Mouse (Mus musculus) cerebellum, adult 2 months (tissue): ENCODE results near the gene Tfap2e.

Experiments used
- CTCF ChIP-seq: fragments of 200-500 bp; IDR thresholded peaks from 2 replicates; pipeline ENCODE4 v1.5.1; 2011; ENCODE audit warnings: low read depth, mild to moderate bottlenecking, control low read depth, low read length, moderate library complexity, borderline replicate concordance; ENCODE audit not compliant: insufficient read depth
- POLR2A ChIP-seq: fragments of 200-500 bp; IDR thresholded peaks from 2 replicates; pipeline ENCODE4 v1.6.1; 2011; ENCODE audit warnings: low read length, control low read depth, borderline replicate concordance; ENCODE audit not compliant: insufficient read depth

DNA sequence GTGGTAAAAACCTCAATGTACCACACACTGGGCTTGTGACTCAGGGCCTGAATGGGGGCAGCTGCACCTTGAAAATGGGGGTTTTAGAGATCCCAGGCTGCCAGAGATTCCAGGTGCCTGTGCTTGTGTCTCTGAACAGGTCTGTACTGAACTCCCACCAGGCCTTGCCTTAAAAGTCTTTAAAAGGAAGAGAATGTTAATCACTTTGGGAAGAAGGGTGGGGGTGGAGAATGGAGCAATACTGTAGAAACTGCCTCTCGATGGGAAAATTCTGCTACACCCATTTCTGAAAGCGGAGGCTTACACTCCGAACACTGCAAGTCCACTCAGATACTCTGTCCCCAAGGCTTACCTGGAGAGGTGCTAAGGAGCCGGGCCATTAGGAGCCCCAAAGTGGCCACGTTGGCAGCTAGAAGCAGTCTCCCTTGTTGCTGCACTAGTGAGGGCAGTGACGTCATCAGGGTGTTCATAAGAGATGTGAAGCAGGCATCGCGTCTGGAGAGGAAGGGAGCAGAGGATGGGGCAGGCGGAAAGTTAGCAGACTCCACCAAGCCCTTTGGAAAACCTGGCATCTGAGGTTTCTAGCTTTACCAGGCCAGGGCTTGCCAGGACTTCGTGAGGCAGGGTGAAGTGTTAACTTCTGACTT is 10.3 kb upstream of the Tfap2e start:
- TF ChIP-seq CTCF (no peak), POLR2A (no peak)
